Mouse (Mus musculus) embryonic facial prominence, embryonic 11.5 days (tissue): Measurements from ENCODE around the gene Sec61a1. TPM values are rescaled to one million over a fixed set of nuclear protein-coding genes. Genes with fewer than 3 reads are reported as not detected.

Experiments
- ATAC-seq: fragments of 200-750 bp; cut with Nextera tagmentation; replicated peaks from 2 replicates; pipeline ENCODE4 v1.8.0; 2017; ENCODE audit warnings: low read depth; ENCODE audit not compliant: insufficient number of reproducible peaks, low FRiP score, low TSS enrichment
- DNase-seq: peaks from one replicate; pipeline ENCODE4 v3.0.0-alpha.2; 2015; ENCODE audit warnings: low spot score
- H3K27ac ChIP-seq: fragments of 300-500 bp; sonication (generic); replicated peaks from 2 replicates; pipeline ENCODE4 v1.5.1; 2014; ENCODE audit warnings: mild to moderate bottlenecking, low read depth, low read length, control low read depth
- H3K27me3 ChIP-seq: fragments of 300-500 bp; sonication (generic); 2 replicates; pipeline ENCODE4 v1.6.1; 2014; ENCODE audit warnings: mild to moderate bottlenecking, low read length, moderate library complexity, mixed read lengths; ENCODE audit not compliant: control insufficient read depth, insufficient read depth
- H3K36me3 ChIP-seq: fragments of 300-500 bp; sonication (generic); replicated peaks from 2 replicates; pipeline ENCODE4 v1.6.1; 2014; ENCODE audit warnings: low read depth, mild to moderate bottlenecking, low read length, moderate library complexity, mixed read lengths; ENCODE audit not compliant: control insufficient read depth, insufficient read depth
- H3K4me1 ChIP-seq: fragments of 300-500 bp; sonication (generic); 2 replicates; pipeline ENCODE4 v1.6.1; 2014; ENCODE audit warnings: low read length, mixed read lengths; ENCODE audit not compliant: control insufficient read depth, insufficient read depth
- H3K4me2 ChIP-seq: fragments of 300-500 bp; sonication (generic); 2 replicates; pipeline ENCODE4 v1.6.1; 2014; ENCODE audit warnings: low read depth, mild to moderate bottlenecking, control low read depth, low read length, moderate library complexity
- H3K4me3 ChIP-seq: fragments of 300-500 bp; sonication (generic); 2 replicates; pipeline ENCODE4 v1.5.1; 2014; ENCODE audit warnings: low read depth, low read length, control low read depth
- H3K9ac ChIP-seq: fragments of 300-500 bp; sonication (generic); replicated peaks from 2 replicates; pipeline ENCODE4 v1.6.1; 2014; ENCODE audit warnings: mild to moderate bottlenecking, control low read depth, low read length
- H3K9me3 ChIP-seq: fragments of 300-500 bp; sonication (generic); replicated peaks from 2 replicates; pipeline ENCODE4 v1.6.1; 2016; ENCODE audit warnings: mild to moderate bottlenecking, low read length, inconsistent platforms, mixed read lengths; ENCODE audit not compliant: control insufficient read depth
- WGBS: fragments of 180-500 bp; shearing (Covaris S2); extraction: QIAGEN DNeasy Blood & Tissue Kit; methylation state at CpG from one replicate; pipeline ENCODE4 v1.1.7; 2014; 5-methylcytosine and 5-hydroxymethylcytosine counted together
- polyA plus RNA-seq: library from polyadenylated mRNA; unstranded; fragments of >200 nt; fragmentation: Nextera tagmentation; extraction: Ambion mirVana; gene quantifications from 2 replicates; pipeline ENCODE4 v1.2.1, GENCODE M21; 2014

The Sec61a1 gene
- polyA plus RNA-seq, 1 experiment from 2014 or later: 160 TPM

GRCm38 (mm10) chr6:88489834-88490233, 28.9 kb downstream of the Sec61a1 start:
- DNase-seq (no peak), ATAC-seq (no peak)
- Histone ChIP-seq H3K36me3 (peaks cover 9% of the 10 kb centered on the region; the same call in 1 of the 2 replicates), H3K4me1 (no peaks in the 10 kb centered on the region), H3K9me3 (no peaks in the 10 kb centered on the region), H3K27ac (no peak overlapping the region), H3K4me2 (no peak overlapping the region), H3K27me3 (no peaks in the 10 kb centered on the region), H3K9ac (no peak overlapping the region), H3K4me3 (no peak overlapping the region)
- WGBS: 86% methylated on average over 6 of the region's 6 CpGs

GRCm38 (mm10) chr6:88489026-88489425, 29.7 kb downstream of the Sec61a1 start:
- Histone ChIP-seq H3K9me3 (no peaks in the 10 kb centered on the region), H3K9ac (no peak overlapping the region), H3K4me2 (no peak overlapping the region), H3K27me3 (no peaks in the 10 kb centered on the region), H3K36me3 (peaks cover 9% of the 10 kb centered on the region; the same call in 1 of the 2 replicates), H3K27ac (no peak overlapping the region), H3K4me3 (no peak overlapping the region), H3K4me1 (no peaks in the 10 kb centered on the region)
- WGBS: 92% methylated on average over 7 of the region's 7 CpGs
- DNase-seq (no peak), ATAC-seq (no peak)

GRCm38 (mm10) chr6:88486893-88487292, 31.8 kb downstream of the Sec61a1 start:
- no peaks in the 10 kb centered on the region for H3K9me3 ChIP-seq
- H3K27ac ChIP-seq: no peak overlapping the region
- H3K27me3 ChIP-seq: no peaks in the 10 kb centered on the region
- H3K4me1 ChIP-seq: no peaks in the 10 kb centered on the region
- peak; percentile 57 for DNase-seq
- no peak for ATAC-seq
- peaks cover 9% of the 10 kb centered on the region; the same call in 1 of the 2 replicates for H3K36me3 ChIP-seq
- no peak overlapping the region for H3K4me2 ChIP-seq
- H3K9ac ChIP-seq: no peak overlapping the region
- 83% methylated on average over 8 of the region's 8 CpGs for WGBS
- no peak overlapping the region for H3K4me3 ChIP-seq

- Histone ChIP-seq H3K36me3 (peaks cover 9% of the 10 kb centered on the region; the same call in 1 of the 2 replicates), H3K4me3 (no peak overlapping the region), H3K27me3 (no peaks in the 10 kb centered on the region), H3K27ac (no peak overlapping the region), H3K4me1 (no peaks in the 10 kb centered on the region), H3K4me2 (no peak overlapping the region), H3K9ac (no peak overlapping the region), H3K9me3 (no peaks in the 10 kb centered on the region)
- ATAC-seq: no peak
- no peak for DNase-seq
- WGBS: 89% methylated on average over 6 of the region's 6 CpGs
Measured at GRCm38 (mm10) chr6:88485378-88485777, 33.3 kb downstream of the Sec61a1 start.

DNA sequence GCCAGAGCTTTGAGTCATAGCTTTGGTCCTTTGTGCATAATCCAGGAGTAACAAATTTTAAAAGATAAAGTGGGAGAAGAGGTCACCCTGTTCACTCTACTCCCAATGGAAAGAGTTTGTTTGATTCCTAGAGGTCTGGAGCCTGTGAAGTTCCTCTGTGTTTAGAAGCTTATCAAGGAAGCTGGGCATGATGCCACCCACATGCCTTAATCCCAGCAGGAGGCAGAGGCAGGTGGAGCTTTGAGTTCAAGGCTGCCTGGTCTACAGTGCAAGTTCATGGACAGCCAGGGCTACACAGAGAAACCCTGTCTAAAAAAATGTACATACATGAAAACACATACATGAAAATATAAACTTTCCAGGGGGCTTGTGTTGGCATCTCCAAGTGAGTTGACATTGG, 34.8 kb downstream of the Sec61a1 start:
- ATAC-seq: no peak
- H3K9ac ChIP-seq: no peak overlapping the region
- no peak overlapping the region for H3K4me3 ChIP-seq
- H3K27ac ChIP-seq: no peak overlapping the region
- no peaks in the 10 kb centered on the region for H3K27me3 ChIP-seq
- H3K4me1 ChIP-seq: no peaks in the 10 kb centered on the region
- H3K36me3 ChIP-seq: peaks cover 11% of the 10 kb centered on the region; the same call in 1 of the 2 replicates
- H3K9me3 ChIP-seq: no peaks in the 10 kb centered on the region
- no peak overlapping the region for H3K4me2 ChIP-seq
- DNase-seq: no peak

GRCm38 (mm10) chr6:88483111-88483510, 35.6 kb downstream of the Sec61a1 start:
- WGBS: 70% methylated on average over 7 of the region's 7 CpGs

GRCm38 (mm10) chr6:88480421-88480820, 38.3 kb downstream of the Sec61a1 start:
- H3K36me3 ChIP-seq: peaks cover 6% of the 10 kb centered on the region; the same call in 1 of the 2 replicates
- H3K4me3 ChIP-seq: no peak overlapping the region
- H3K9ac ChIP-seq: no peak overlapping the region
- no peaks in the 10 kb centered on the region for H3K4me1 ChIP-seq
- H3K9me3 ChIP-seq: no peaks in the 10 kb centered on the region
- WGBS: 71% methylated on average over 6 of the region's 6 CpGs
- no peaks in the 10 kb centered on the region for H3K27me3 ChIP-seq
- DNase-seq (no peak), ATAC-seq (no peak)
- no peak overlapping the region for H3K27ac ChIP-seq
- no peak overlapping the region for H3K4me2 ChIP-seq

More at GRCm38 (mm10) chr6:88483111-88483510, 35.6 kb downstream of the Sec61a1 start:
- H3K9ac ChIP-seq: no peak overlapping the region
- DNase-seq (no peak), ATAC-seq (no peak)
- H3K27me3 ChIP-seq: no peaks in the 10 kb centered on the region
- no peak overlapping the region for H3K27ac ChIP-seq
- no peak overlapping the region for H3K4me2 ChIP-seq
- H3K4me1 ChIP-seq: no peaks in the 10 kb centered on the region
- H3K36me3 ChIP-seq: peaks cover 8% of the 10 kb centered on the region; the same call in 1 of the 2 replicates
- H3K9me3 ChIP-seq: no peaks in the 10 kb centered on the region
- no peak overlapping the region for H3K4me3 ChIP-seq

- Histone ChIP-seq H3K4me2 (no peak overlapping the region), H3K36me3 (peaks cover 3% of the 10 kb centered on the region; the same call in 1 of the 2 replicates), H3K9ac (no peak overlapping the region), H3K27ac (no peak overlapping the region), H3K9me3 (no peaks in the 10 kb centered on the region), H3K27me3 (no peaks in the 10 kb centered on the region), H3K4me1 (no peaks in the 10 kb centered on the region; the same call in 1 of the 2 replicates), H3K4me3 (no peak overlapping the region)
- ATAC-seq: no peak
- DNase-seq: no peak
- 77% methylated on average over 6 of the region's 6 CpGs for WGBS
Measured at GRCm38 (mm10) chr6:88469878-88470277, 48.8 kb downstream of the Sec61a1 start.
